In genomic region chr14:76617447-76617846, GRCm38 (mm10) we compare ENCODE assay signal across 8 mouse cellular contexts.
A peak's percentile ranks its signal among the peaks of the same experiment; 100 is the strongest.
DNase-seq lines count a peak whose midpoint lies in the region; ATAC-seq lines count a peak whose summit lies in the region.

No protein-coding gene starts in this region.

- H3K9ac ChIP-seq in hindbrain, embryonic 15.5 days = no peak overlapping the region
- H3K9ac ChIP-seq in kidney, embryonic 15.5 days = no peak overlapping the region

- H3K4me2 ChIP-seq in hindbrain, embryonic 15.5 days = no peak overlapping the region
- no peak overlapping the region for H3K4me2 ChIP-seq in kidney, embryonic 15.5 days

- no peaks in the 10 kb centered on the region for H3K36me3 ChIP-seq in hindbrain, embryonic 15.5 days
- H3K36me3 ChIP-seq in hindbrain, embryonic 10.5 days = no peaks in the 10 kb centered on the region
- H3K36me3 ChIP-seq in limb, embryonic 10.5 days = no peaks in the 10 kb centered on the region
- H3K36me3 ChIP-seq in kidney, embryonic 15.5 days = no peaks in the 10 kb centered on the region

- peak overlapping the region; percentile 26; the same call in 1 of the 2 replicates for H3K27ac ChIP-seq in hindbrain, embryonic 15.5 days (replicated peaks)
- no peak overlapping the region for H3K27ac ChIP-seq in hindbrain, embryonic 10.5 days
- H3K27ac ChIP-seq in limb, embryonic 10.5 days = peak overlapping the region; percentile 71
- no peak overlapping the region for H3K27ac ChIP-seq in kidney, embryonic 15.5 days

- WGBS in hindbrain, embryonic 15.5 days = 57% methylated on average over 11 of the region's 11 CpGs
- 85% methylated on average over 11 of the region's 11 CpGs for WGBS in hindbrain, embryonic 10.5 days
- WGBS in limb, embryonic 10.5 days = 90% methylated on average over 11 of the region's 11 CpGs
- WGBS in kidney, embryonic 15.5 days = 78% methylated on average over 11 of the region's 11 CpGs

- H3K4me1 ChIP-seq in hindbrain, embryonic 15.5 days (replicated peaks) = peaks cover 16% of the 10 kb centered on the region; the same call in 1 of the 2 replicates
- peaks cover 46% of the 10 kb centered on the region for H3K4me1 ChIP-seq in hindbrain, embryonic 10.5 days (replicated peaks)
- H3K4me1 ChIP-seq in limb, embryonic 10.5 days = peaks cover 43% of the 10 kb centered on the region
- H3K4me1 ChIP-seq in kidney, embryonic 15.5 days = peaks cover 30% of the 10 kb centered on the region

- DNase-seq in hindbrain, embryonic 10.5 days (ENCODE audit: low spot score) = no peak
- DNase-seq in cerebellum, postnatal 10 days = peak; percentile 90 to 93
- no peak for DNase-seq in limb, embryonic 10.5 days (ENCODE audit: low spot score)
- no peak for DNase-seq in Muller cell, postnatal 12 days (ENCODE audit: inconsistent ontology term)
- DNase-seq in frontal cortex, postnatal 36 days (ENCODE audit: low spot score in 2 of 2) = no peak

- H3K4me3 ChIP-seq in hindbrain, embryonic 15.5 days = no peak overlapping the region
- no peak overlapping the region for H3K4me3 ChIP-seq in hindbrain, embryonic 10.5 days
- H3K4me3 ChIP-seq in limb, embryonic 10.5 days = no peak overlapping the region
- H3K4me3 ChIP-seq in kidney, embryonic 15.5 days (replicated peaks) = no peak overlapping the region

- no peaks in the 10 kb centered on the region for H3K27me3 ChIP-seq in hindbrain, embryonic 15.5 days
- H3K27me3 ChIP-seq in hindbrain, embryonic 10.5 days (ENCODE audit: insufficient read depth, poor library complexity, severe bottlenecking) = no peaks in the 10 kb centered on the region
- H3K27me3 ChIP-seq in limb, embryonic 10.5 days (ENCODE audit: low read depth, poor library complexity, severe bottlenecking) = no peaks in the 10 kb centered on the region
- H3K27me3 ChIP-seq in kidney, embryonic 15.5 days = no peaks in the 10 kb centered on the region

- no peaks in the 10 kb centered on the region for H3K9me3 ChIP-seq in hindbrain, embryonic 15.5 days
- H3K9me3 ChIP-seq in hindbrain, embryonic 10.5 days = no peaks in the 10 kb centered on the region
- H3K9me3 ChIP-seq in limb, embryonic 10.5 days (replicated peaks) = no peaks in the 10 kb centered on the region
- H3K9me3 ChIP-seq in kidney, embryonic 15.5 days (replicated peaks) = no peaks in the 10 kb centered on the region

- ATAC-seq in hindbrain, embryonic 15.5 days (ENCODE audit: low FRiP score, low read depth) = no peak; the same call in 1 of the 2 replicates
- ATAC-seq in cerebellum, adult (ENCODE audit: insufficient number of reproducible peaks, low FRiP score, low TSS enrichment) = 0 out of 2 replicates have a peak, but pooled peaks have one; percentile 13
- no peak for ATAC-seq in kidney, embryonic 15.5 days (replicated peaks; ENCODE audit: low FRiP score)

Comparison
In these comparisons a context has a peak if more than half of its experiments do, and no peak if none do; other contexts are left out.
1. H3K27ac ChIP-seq: peak in hindbrain, embryonic 15.5 days (single experiment) and limb, embryonic 10.5 days (single experiment); none in hindbrain, embryonic 10.5 days (single experiment) and kidney, embryonic 15.5 days (single experiment).
2. DNase-seq: peak in cerebellum, postnatal 10 days (2 of 2); none in hindbrain, embryonic 10.5 days (single experiment), limb, embryonic 10.5 days (single experiment), Muller cell, postnatal 12 days (single experiment) and frontal cortex, postnatal 36 days (0 of 2).